Mouse (Mus musculus) hindbrain, embryonic 14.5 days (tissue): ENCODE results near the gene Pthlh. TPM values are rescaled to one million over a fixed set of nuclear protein-coding genes. Genes with fewer than 3 reads are reported as not detected.
A peak's percentile ranks its signal among the peaks of the same experiment; 100 is the strongest.
"Not testable (repeated sequence)": the region's sequence is repeated elsewhere in the genome, so short reads cannot be mapped to it uniquely, and the experiment has no call there.

Experiments
- ATAC-seq: fragments of 200-750 bp; cut with Nextera tagmentation; 2 replicates; pipeline ENCODE4 v1.8.0; 2017; ENCODE audit warnings: moderate number of reproducible peaks, mild to moderate bottlenecking, moderate TSS enrichment, moderate library complexity; ENCODE audit not compliant: low FRiP score
- DNase-seq: peaks from one replicate; pipeline ENCODE4 v3.0.0-alpha.2; 2015; ENCODE audit warnings: low spot score
- H3K27ac ChIP-seq: fragments of 300-500 bp; sonication (generic); 2 replicates; pipeline ENCODE4 v1.5.1; 2014; ENCODE audit warnings: mild to moderate bottlenecking, moderate library complexity
- H3K27me3 ChIP-seq: fragments of 300-500 bp; sonication (generic); 2 replicates; pipeline ENCODE4 v1.6.1; 2014; ENCODE audit warnings: mild to moderate bottlenecking, low read length, mixed read lengths; ENCODE audit not compliant: control insufficient read depth, insufficient read depth
- H3K36me3 ChIP-seq: fragments of 300-500 bp; sonication (generic); replicated peaks from 2 replicates; pipeline ENCODE4 v1.6.1; 2014; ENCODE audit not compliant: control insufficient read depth, insufficient read depth
- H3K4me1 ChIP-seq: fragments of 300-500 bp; sonication (generic); replicated peaks from 2 replicates; pipeline ENCODE4 v1.6.1; 2014; ENCODE audit warnings: antibody characterized with exemption, low read length, mixed read lengths; ENCODE audit not compliant: control insufficient read depth, insufficient read depth
- H3K4me2 ChIP-seq: fragments of 300-500 bp; sonication (generic); replicated peaks from 2 replicates; pipeline ENCODE4 v1.6.1; 2014; ENCODE audit warnings: mild to moderate bottlenecking, moderate library complexity
- H3K4me3 ChIP-seq: fragments of 300-500 bp; sonication (generic); replicated peaks from 2 replicates; pipeline ENCODE4 v1.5.1; 2014; ENCODE audit warnings: mild to moderate bottlenecking, low read length
- H3K9ac ChIP-seq: fragments of 300-500 bp; sonication (generic); 2 replicates; pipeline ENCODE4 v1.6.1; 2014
- H3K9me3 ChIP-seq: fragments of 300-500 bp; sonication (generic); 2 replicates; pipeline ENCODE4 v1.6.1; 2016; ENCODE audit warnings: low read length; ENCODE audit not compliant: control insufficient read depth
- WGBS: fragments of 180-500 bp; shearing (Covaris S2); extraction: QIAGEN DNeasy Blood & Tissue Kit; methylation state at CpG from one replicate; pipeline ENCODE4 v1.1.7; 2014; 5-methylcytosine and 5-hydroxymethylcytosine counted together
- polyA plus RNA-seq: library from polyadenylated mRNA; unstranded; fragments of >200 nt; fragmentation: Nextera tagmentation; extraction: Ambion mirVana; gene quantifications from 2 replicates; pipeline ENCODE4 v1.2.1, GENCODE M21; 2014

Gene Pthlh
- polyA plus RNA-seq: 3.2 and 4.3 TPM in 2 replicates

GRCm38 (mm10) chr6:147263587-147264565 is at the start of gene Pthlh:
Pthlh (minus strand) TSS chr6:147264183.
- ATAC-seq: peak; percentile 71
- H3K4me2 ChIP-seq: peak within 1 kb of the TSS; percentile 93
- peak; percentile 50 for DNase-seq
- H3K36me3 ChIP-seq: no peaks in the 10 kb centered on the region
- H3K27ac ChIP-seq: no peak within 1 kb of the TSS
- H3K27me3 ChIP-seq: peaks cover 83% of the 10 kb centered on the region
- H3K9me3 ChIP-seq: no peaks in the 10 kb centered on the region
- H3K4me3 ChIP-seq: peak within 1 kb of the TSS; percentile 45
- peaks cover 14% of the 10 kb centered on the region; the same call in 1 of the 2 replicates for H3K4me1 ChIP-seq
- under 1% methylated on average over 63 of the region's 68 CpGs for WGBS
- H3K9ac ChIP-seq: peak within 1 kb of the TSS; percentile 24

GRCm38 (mm10) chr6:147313331-147313730 is 49.3 kb upstream of the Pthlh start:
- H3K9ac ChIP-seq: no peak overlapping the region
- DNase-seq (no peak), ATAC-seq (no peak)
- H3K27ac ChIP-seq: no peak overlapping the region
- no peaks in the 10 kb centered on the region for H3K36me3 ChIP-seq
- H3K27me3 ChIP-seq: no peaks in the 10 kb centered on the region
- H3K4me1 ChIP-seq: no peaks in the 10 kb centered on the region
- no peaks in the 10 kb centered on the region for H3K9me3 ChIP-seq
- no peak overlapping the region for H3K4me2 ChIP-seq
- H3K4me3 ChIP-seq: no peak overlapping the region

- ATAC-seq (no peak), DNase-seq (no peak)
- H3K27me3 ChIP-seq: no peaks in the 10 kb centered on the region
- 88% methylated on average over 7 of the region's 7 CpGs for WGBS
- no peak overlapping the region for H3K4me2 ChIP-seq
- no peak overlapping the region for H3K4me3 ChIP-seq
- H3K4me1 ChIP-seq: no peaks in the 10 kb centered on the region
- no peaks in the 10 kb centered on the region for H3K9me3 ChIP-seq
- no peaks in the 10 kb centered on the region for H3K36me3 ChIP-seq
- no peak overlapping the region for H3K9ac ChIP-seq
- H3K27ac ChIP-seq: no peak overlapping the region
Observed at GRCm38 (mm10) chr6:147310435-147310978, 46.5 kb upstream of the Pthlh start.

GRCm38 (mm10) chr6:147310035-147310434 is 46.1 kb upstream of the Pthlh start:
- Histone ChIP-seq H3K9ac (no peak overlapping the region), H3K27ac (no peak overlapping the region), H3K27me3 (no peaks in the 10 kb centered on the region), H3K36me3 (no peaks in the 10 kb centered on the region), H3K4me3 (no peak overlapping the region), H3K9me3 (no peaks in the 10 kb centered on the region), H3K4me1 (no peaks in the 10 kb centered on the region), H3K4me2 (no peak overlapping the region)
- ATAC-seq (no peak), DNase-seq (no peak)
- 86% methylated on average over 4 of the region's 4 CpGs for WGBS

GRCm38 (mm10) chr6:147304236-147304635 is 40.3 kb upstream of the Pthlh start:
- H3K27ac ChIP-seq, H3K27me3 ChIP-seq, H3K4me3 ChIP-seq, H3K4me2 ChIP-seq, H3K9me3 ChIP-seq, H3K4me1 ChIP-seq, ATAC-seq, DNase-seq, H3K36me3 ChIP-seq, H3K9ac ChIP-seq: not testable (repeated sequence)
- WGBS: 78% methylated on average over 4 of the region's 9 CpGs

- 87% methylated on average over 5 of the region's 5 CpGs for WGBS
- H3K9me3 ChIP-seq: no peaks in the 10 kb centered on the region
- ATAC-seq: no peak
- H3K4me1 ChIP-seq: no peaks in the 10 kb centered on the region
- no peaks in the 10 kb centered on the region for H3K27me3 ChIP-seq
- no peak overlapping the region for H3K27ac ChIP-seq
- no peaks in the 10 kb centered on the region for H3K36me3 ChIP-seq
- no peak overlapping the region for H3K4me2 ChIP-seq
- no peak overlapping the region for H3K4me3 ChIP-seq
- DNase-seq: no peak
- H3K9ac ChIP-seq: no peak overlapping the region
Observed at GRCm38 (mm10) chr6:147299607-147300006, 35.6 kb upstream of the Pthlh start.

GRCm38 (mm10) chr6:147279309-147279708 is 15.3 kb upstream of the Pthlh start:
- DNase-seq: no peak
- no peak for ATAC-seq

GRCm38 (mm10) chr6:147268143-147268790 is 4.3 kb upstream of the Pthlh start:
- Histone ChIP-seq H3K9ac (no peak overlapping the region), H3K4me2 (peak overlapping the region; percentile 7; the same call in 1 of the 2 replicates)

More at GRCm38 (mm10) chr6:147279309-147279708, 15.3 kb upstream of the Pthlh start:
- 17% methylated on average over 5 of the region's 5 CpGs for WGBS
- Histone ChIP-seq H3K27me3 (no peaks in the 10 kb centered on the region), H3K4me1 (no peaks in the 10 kb centered on the region), H3K9me3 (peaks cover 17% of the 10 kb centered on the region), H3K9ac (no peak overlapping the region), H3K27ac (no peak overlapping the region), H3K4me3 (no peak overlapping the region), H3K36me3 (no peaks in the 10 kb centered on the region), H3K4me2 (no peak overlapping the region)

GRCm38 (mm10) chr6:147266466-147266865 is 2.5 kb upstream of the Pthlh start:
- peaks cover 14% of the 10 kb centered on the region; the same call in 1 of the 2 replicates for H3K4me1 ChIP-seq
- no peak for ATAC-seq
- DNase-seq: no peak
- H3K4me3 ChIP-seq: no peak overlapping the region
- H3K4me2 ChIP-seq: no peak overlapping the region
- no peak overlapping the region for H3K27ac ChIP-seq
- H3K36me3 ChIP-seq: no peaks in the 10 kb centered on the region
- H3K27me3 ChIP-seq: peaks cover 74% of the 10 kb centered on the region
- no peak overlapping the region for H3K9ac ChIP-seq
- no peaks in the 10 kb centered on the region for H3K9me3 ChIP-seq
- 85% methylated on average over 6 of the region's 6 CpGs for WGBS

More at GRCm38 (mm10) chr6:147268143-147268790, 4.3 kb upstream of the Pthlh start:
- Histone ChIP-seq H3K27me3 (peaks cover 56% of the 10 kb centered on the region), H3K9me3 (no peaks in the 10 kb centered on the region), H3K27ac (no peak overlapping the region), H3K36me3 (no peaks in the 10 kb centered on the region), H3K4me1 (peaks cover 13% of the 10 kb centered on the region; the same call in 1 of the 2 replicates), H3K4me3 (no peak overlapping the region)
- DNase-seq: no peak
- WGBS: 5% methylated on average over 19 of the region's 19 CpGs
- no peak for ATAC-seq
